Mouse (Mus musculus): ENCODE measurements around the gene Zfp607b. TPM values are rescaled to one million over a fixed set of nuclear protein-coding genes. Genes with fewer than 3 reads are reported as not detected.

Zfp607b gene
- polyA plus RNA-seq, 1 experiment from 2014 or later, result 3.9 TPM

- WGBS, result 60% methylated on average over 20 of the region's 20 CpGs
- Histone ChIP-seq H3K4me2 (ENCODE audit: low read depth, low read length) (no peak overlapping the region), H3K9ac (replicated peaks; ENCODE audit: low read length) (no peak overlapping the region), H3K4me1 (ENCODE audit: control insufficient read depth, insufficient read depth, low read length) (peaks cover 4% of the 10 kb centered on the region), H3K27me3 (ENCODE audit: control insufficient read depth, insufficient read depth, low read length) (peaks cover 39% of the 10 kb centered on the region), H3K27ac (replicated peaks; ENCODE audit: low read depth, low read length) (no peak overlapping the region), H3K36me3 (replicated peaks; ENCODE audit: control insufficient read depth, insufficient read depth, low read depth, low read length) (no peaks in the 10 kb centered on the region), H3K4me3 (ENCODE audit: low read depth, low read length) (no peak overlapping the region), H3K9me3 (replicated peaks; ENCODE audit: control insufficient read depth, low read length) (no peaks in the 10 kb centered on the region)
- DNase-seq (ENCODE audit: low spot score), result peak; percentile 31
- ATAC-seq (replicated peaks; ENCODE audit: insufficient number of reproducible peaks, low FRiP score, low TSS enrichment, low read depth), result no peak
These were observed 34.4 kb upstream of the Zfp607b start for GRCm38 (mm10) chr7:27654607-27655276.

- Histone ChIP-seq H3K9me3 (replicated peaks; ENCODE audit: control insufficient read depth, low read length) (no peaks in the 10 kb centered on the region), H3K9ac (replicated peaks; ENCODE audit: low read length) (no peak overlapping the region), H3K4me3 (ENCODE audit: low read depth, low read length) (no peak overlapping the region), H3K27ac (replicated peaks; ENCODE audit: low read depth, low read length) (no peak overlapping the region), H3K4me2 (ENCODE audit: low read depth, low read length) (no peak overlapping the region), H3K27me3 (ENCODE audit: control insufficient read depth, insufficient read depth, low read length) (peaks cover 39% of the 10 kb centered on the region), H3K4me1 (ENCODE audit: control insufficient read depth, insufficient read depth, low read length) (peaks cover 4% of the 10 kb centered on the region), H3K36me3 (replicated peaks; ENCODE audit: control insufficient read depth, insufficient read depth, low read depth, low read length) (no peaks in the 10 kb centered on the region)
- DNase-seq (ENCODE audit: low spot score) (no peak), ATAC-seq (replicated peaks; ENCODE audit: insufficient number of reproducible peaks, low FRiP score, low TSS enrichment, low read depth) (no peak)
- WGBS, result 76% methylated on average over 11 of the region's 11 CpGs
These were observed 33.6 kb upstream of the Zfp607b start for GRCm38 (mm10) chr7:27655545-27655944.

- no peak overlapping the region for H3K9ac ChIP-seq (replicated peaks; ENCODE audit: low read length)
- no peak overlapping the region for H3K27ac ChIP-seq (replicated peaks; ENCODE audit: low read depth, low read length)
- WGBS, result 91% methylated on average over 16 of the region's 16 CpGs
- no peak overlapping the region for H3K4me2 ChIP-seq (ENCODE audit: low read depth, low read length)
- H3K4me1 ChIP-seq (ENCODE audit: control insufficient read depth, insufficient read depth, low read length), result peaks cover 4% of the 10 kb centered on the region
- no peak for ATAC-seq (replicated peaks; ENCODE audit: insufficient number of reproducible peaks, low FRiP score, low TSS enrichment, low read depth)
- no peak overlapping the region for H3K4me3 ChIP-seq (ENCODE audit: low read depth, low read length)
- no peak for DNase-seq (ENCODE audit: low spot score)
- H3K36me3 ChIP-seq (replicated peaks; ENCODE audit: control insufficient read depth, insufficient read depth, low read depth, low read length), result no peaks in the 10 kb centered on the region
- no peaks in the 10 kb centered on the region for H3K9me3 ChIP-seq (replicated peaks; ENCODE audit: control insufficient read depth, low read length)
- H3K27me3 ChIP-seq (ENCODE audit: control insufficient read depth, insufficient read depth, low read length), result peaks cover 39% of the 10 kb centered on the region
These were observed 32.5 kb upstream of the Zfp607b start for GRCm38 (mm10) chr7:27656600-27656999.

GRCm38 (mm10) chr7:27657824-27658395, 31.2 kb upstream of the Zfp607b start:
- H3K27me3 ChIP-seq (ENCODE audit: control insufficient read depth, insufficient read depth, low read length), result peaks cover 33% of the 10 kb centered on the region
- H3K4me3 ChIP-seq (ENCODE audit: low read depth, low read length), result no peak overlapping the region
- no peak overlapping the region for H3K9ac ChIP-seq (replicated peaks; ENCODE audit: low read length)
- H3K4me1 ChIP-seq (ENCODE audit: control insufficient read depth, insufficient read depth, low read length), result peaks cover 4% of the 10 kb centered on the region
- H3K4me2 ChIP-seq (ENCODE audit: low read depth, low read length), result no peak overlapping the region
- no peak overlapping the region for H3K27ac ChIP-seq (replicated peaks; ENCODE audit: low read depth, low read length)
- H3K9me3 ChIP-seq (replicated peaks; ENCODE audit: control insufficient read depth, low read length), result no peaks in the 10 kb centered on the region
- WGBS, result 23% methylated on average over 48 of the region's 53 CpGs
- DNase-seq (ENCODE audit: low spot score) (no peak), ATAC-seq (replicated peaks; ENCODE audit: insufficient number of reproducible peaks, low FRiP score, low TSS enrichment, low read depth) (no peak)
- no peaks in the 10 kb centered on the region for H3K36me3 ChIP-seq (replicated peaks; ENCODE audit: control insufficient read depth, insufficient read depth, low read depth, low read length)

- Histone ChIP-seq H3K9me3 (replicated peaks; ENCODE audit: control insufficient read depth, low read length) (no peaks in the 10 kb centered on the region), H3K4me1 (ENCODE audit: control insufficient read depth, insufficient read depth, low read length) (peaks cover 2% of the 10 kb centered on the region), H3K4me2 (ENCODE audit: low read depth, low read length) (no peak overlapping the region), H3K27ac (replicated peaks; ENCODE audit: low read depth, low read length) (no peak overlapping the region), H3K36me3 (replicated peaks; ENCODE audit: control insufficient read depth, insufficient read depth, low read depth, low read length) (no peaks in the 10 kb centered on the region; the same call in 1 of the 2 replicates), H3K27me3 (ENCODE audit: control insufficient read depth, insufficient read depth, low read length) (peaks cover 26% of the 10 kb centered on the region), H3K4me3 (ENCODE audit: low read depth, low read length) (no peak overlapping the region), H3K9ac (replicated peaks; ENCODE audit: low read length) (no peak overlapping the region)
- ATAC-seq (replicated peaks; ENCODE audit: insufficient number of reproducible peaks, low FRiP score, low TSS enrichment, low read depth) (no peak), DNase-seq (ENCODE audit: low spot score) (no peak)
- WGBS, result 54% methylated on average over 14 of the region's 14 CpGs
These were observed 30.2 kb upstream of the Zfp607b start for GRCm38 (mm10) chr7:27658712-27659663.

- no peak for ATAC-seq (replicated peaks; ENCODE audit: insufficient number of reproducible peaks, low FRiP score, low TSS enrichment, low read depth)
- no peaks in the 10 kb centered on the region; the same call in 1 of the 2 replicates for H3K36me3 ChIP-seq (replicated peaks; ENCODE audit: control insufficient read depth, insufficient read depth, low read depth, low read length)
These were observed 27.1 kb upstream of the Zfp607b start for GRCm38 (mm10) chr7:27662038-27662437.

GRCm38 (mm10) chr7:27673064-27673574, 16.0 kb upstream of the Zfp607b start:
- Histone ChIP-seq H3K9me3 (replicated peaks; ENCODE audit: control insufficient read depth, low read length) (no peaks in the 10 kb centered on the region), H3K4me2 (ENCODE audit: low read depth, low read length) (peak overlapping the region; percentile 100), H3K27me3 (ENCODE audit: control insufficient read depth, insufficient read depth, low read length) (no peaks in the 10 kb centered on the region), H3K4me3 (ENCODE audit: low read depth, low read length) (peak overlapping the region; percentile 89), H3K4me1 (ENCODE audit: control insufficient read depth, insufficient read depth, low read length) (no peaks in the 10 kb centered on the region; the same call in 1 of the 2 replicates), H3K36me3 (replicated peaks; ENCODE audit: control insufficient read depth, insufficient read depth, low read depth, low read length) (no peaks in the 10 kb centered on the region), H3K9ac (replicated peaks; ENCODE audit: low read length) (peak overlapping the region; percentile 86), H3K27ac (replicated peaks; ENCODE audit: low read depth, low read length) (no peak overlapping the region)
- WGBS, result 52% methylated on average over 9 of the region's 9 CpGs
- no peak for DNase-seq (ENCODE audit: low spot score)
- ATAC-seq (replicated peaks; ENCODE audit: insufficient number of reproducible peaks, low FRiP score, low TSS enrichment, low read depth), result 0 out of 2 replicates have a peak, but pooled peaks have one; percentile 14

More at GRCm38 (mm10) chr7:27662038-27662437, 27.1 kb upstream of the Zfp607b start:
- Histone ChIP-seq H3K9ac (replicated peaks; ENCODE audit: low read length) (no peak overlapping the region), H3K4me3 (ENCODE audit: low read depth, low read length) (no peak overlapping the region), H3K4me2 (ENCODE audit: low read depth, low read length) (no peak overlapping the region), H3K4me1 (ENCODE audit: control insufficient read depth, insufficient read depth, low read length) (no peaks in the 10 kb centered on the region), H3K9me3 (replicated peaks; ENCODE audit: control insufficient read depth, low read length) (no peaks in the 10 kb centered on the region), H3K27me3 (ENCODE audit: control insufficient read depth, insufficient read depth, low read length) (peaks cover 17% of the 10 kb centered on the region), H3K27ac (replicated peaks; ENCODE audit: low read depth, low read length) (no peak overlapping the region)
- WGBS, result 88% methylated on average over 4 of the region's 4 CpGs
- no peak for DNase-seq (ENCODE audit: low spot score)

Data from embryonic facial prominence, embryonic 11.5 days (tissue).